Mouse (Mus musculus): ENCODE measurements around the gene Ctsa. TPM values are rescaled to one million over a fixed set of nuclear protein-coding genes. Genes with fewer than 3 reads are reported as not detected.
A peak's percentile ranks its signal among the peaks of the same experiment; 100 is the strongest.

The Ctsa gene
- polyA plus RNA-seq, 1 experiment = 202 TPM

- Histone ChIP-seq H3K4me2 (ENCODE audit: low read depth) (peak within 1 kb of the TSS; percentile 91), H3K79me2 (ENCODE audit: control insufficient read depth, insufficient read depth) (peaks cover 18% of the 10 kb centered on the region), H3K27me3 (ENCODE audit: control insufficient read depth, insufficient read depth, insufficient read length) (no peaks in the 10 kb centered on the region), H3K36me3 (ENCODE audit: control insufficient read depth, insufficient read depth) (peaks cover 11% of the 10 kb centered on the region), H3ac (ENCODE audit: control insufficient read depth, insufficient read length) (peak within 1 kb of the TSS; percentile 64), H3K4me3 (peak within 1 kb of the TSS; percentile 85)
- peak; percentile 78 for TF ChIP-seq POLR2AphosphoS2 (IDR thresholded peaks at IDR 0.05; ENCODE audit: insufficient read length, low read depth)
- no peak for TF ChIP-seq MYOG (IDR thresholded peaks at IDR 0.05; ENCODE audit: control insufficient read depth in 1 of 3, insufficient read depth in 1 of 3, insufficient read length in 2 of 3, low read depth in 2 of 3)
- peak; percentile 68 for TF ChIP-seq POLR2A (IDR thresholded peaks at IDR 0.05; ENCODE audit: insufficient read length, low read depth)
These were observed 27.9 kb upstream of the Ctsa start, which contains the start of the genes Acot8 and Zswim3 for GRCm38 (mm10) chr2:164804533-164805331. Gene Acot8 (minus strand): TSS chr2:164804882. Gene Zswim3 (plus strand): TSS chr2:164805098.

GRCm38 (mm10) chr2:164805332-164805718, 27.3 kb upstream of the Ctsa start:
- peaks cover 18% of the 10 kb centered on the region for H3K79me2 ChIP-seq (ENCODE audit: control insufficient read depth, insufficient read depth)
- H3K36me3 ChIP-seq (ENCODE audit: control insufficient read depth, insufficient read depth) = peaks cover 11% of the 10 kb centered on the region
- H3ac ChIP-seq (ENCODE audit: control insufficient read depth, insufficient read length) = no peak overlapping the region
- peak overlapping the region; percentile 91 for H3K4me2 ChIP-seq (ENCODE audit: low read depth)
- H3K27me3 ChIP-seq (ENCODE audit: control insufficient read depth, insufficient read depth, insufficient read length) = no peaks in the 10 kb centered on the region
- TF ChIP-seq E2F4 (IDR thresholded peaks at IDR 0.05; ENCODE audit: insufficient read depth) (no peak), CEBPB (IDR thresholded peaks at IDR 0.05; ENCODE audit: insufficient read depth, poor library complexity, severe bottlenecking) (no peak), SRF (IDR thresholded peaks at IDR 0.05; ENCODE audit: control insufficient read depth, insufficient read length, low read depth) (no peak), REST (IDR thresholded peaks at IDR 0.05; ENCODE audit: insufficient read depth, insufficient read length) (no peak), MAX (IDR thresholded peaks at IDR 0.05; ENCODE audit: low read depth) (no peak), TCF12 (IDR thresholded peaks at IDR 0.05; ENCODE audit: insufficient read depth, poor library complexity, severe bottlenecking) (no peak)
- peak overlapping the region; percentile 85 for H3K4me3 ChIP-seq

GRCm38 (mm10) chr2:164806614-164807013, 26.1 kb upstream of the Ctsa start:
- no peak overlapping the region for H3ac ChIP-seq (ENCODE audit: control insufficient read depth, insufficient read length)
- no peaks in the 10 kb centered on the region for H3K27me3 ChIP-seq (ENCODE audit: control insufficient read depth, insufficient read depth, insufficient read length)
- no peak overlapping the region for H3K4me2 ChIP-seq (ENCODE audit: low read depth)
- H3K36me3 ChIP-seq (ENCODE audit: control insufficient read depth, insufficient read depth) = peaks cover 5% of the 10 kb centered on the region
- H3K79me2 ChIP-seq (ENCODE audit: control insufficient read depth, insufficient read depth) = peaks cover 18% of the 10 kb centered on the region
- TF ChIP-seq USF1 (IDR thresholded peaks at IDR 0.05; ENCODE audit: low read depth) = no peak
- no peak overlapping the region for H3K4me3 ChIP-seq

DNA sequence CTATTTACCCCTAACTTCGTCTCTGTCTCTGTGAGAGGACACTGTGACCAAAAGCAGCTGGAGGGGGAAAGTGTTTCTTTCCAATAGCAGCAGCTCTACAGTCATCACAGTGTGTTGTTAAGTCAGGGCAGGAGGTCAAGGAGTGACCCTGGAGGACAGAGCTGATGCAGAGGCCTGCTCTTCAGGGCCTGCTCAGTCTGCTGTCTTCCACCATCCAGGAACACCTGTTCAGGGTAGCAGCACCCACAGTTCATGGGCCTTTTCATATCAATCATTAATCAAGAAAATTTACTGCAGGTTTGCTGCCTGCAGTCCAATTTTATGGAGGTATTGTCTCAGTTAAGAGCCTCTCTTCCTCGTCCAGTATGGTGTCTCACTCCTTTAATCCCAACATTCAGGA, 19.1 kb upstream of the Ctsa start:
- Histone ChIP-seq H3K36me3 (ENCODE audit: control insufficient read depth, insufficient read depth) (no peaks in the 10 kb centered on the region), H3K4me3 (no peak overlapping the region), H3ac (ENCODE audit: control insufficient read depth, insufficient read length) (no peak overlapping the region), H3K79me2 (ENCODE audit: control insufficient read depth, insufficient read depth) (no peaks in the 10 kb centered on the region), H3K27me3 (ENCODE audit: control insufficient read depth, insufficient read depth, insufficient read length) (no peaks in the 10 kb centered on the region), H3K4me2 (ENCODE audit: low read depth) (no peak overlapping the region)
- TF ChIP-seq USF1 (IDR thresholded peaks at IDR 0.05; ENCODE audit: low read depth) (no peak), E2F4 (IDR thresholded peaks at IDR 0.05; ENCODE audit: insufficient read depth) (no peak), REST (IDR thresholded peaks at IDR 0.05; ENCODE audit: insufficient read depth, insufficient read length) (no peak), MAX (IDR thresholded peaks at IDR 0.05; ENCODE audit: low read depth) (no peak), MYOD1 (IDR thresholded peaks at IDR 0.05; ENCODE audit: control insufficient read depth in 1 of 3, insufficient read length in 2 of 3, low read depth in 2 of 3) (no peak), POLR2A (IDR thresholded peaks at IDR 0.05; ENCODE audit: insufficient read length, low read depth) (no peak), MYOG (IDR thresholded peaks at IDR 0.05; ENCODE audit: control insufficient read depth in 1 of 3, insufficient read depth in 1 of 3, insufficient read length in 2 of 3, low read depth in 2 of 3) (no peak), POLR2AphosphoS2 (IDR thresholded peaks at IDR 0.05; ENCODE audit: insufficient read length, low read depth) (no peak), CEBPB (IDR thresholded peaks at IDR 0.05; ENCODE audit: insufficient read depth, poor library complexity, severe bottlenecking) (no peak), TCF12 (IDR thresholded peaks at IDR 0.05; ENCODE audit: insufficient read depth, poor library complexity, severe bottlenecking) (no peak), SRF (IDR thresholded peaks at IDR 0.05; ENCODE audit: control insufficient read depth, insufficient read length, low read depth) (no peak), TCF3 (IDR thresholded peaks at IDR 0.05; ENCODE audit: insufficient read length, low read depth) (no peak)

GRCm38 (mm10) chr2:164815348-164815747, 17.3 kb upstream of the Ctsa start:
- Histone ChIP-seq H3ac (ENCODE audit: control insufficient read depth, insufficient read length) (no peak overlapping the region), H3K27me3 (ENCODE audit: control insufficient read depth, insufficient read depth, insufficient read length) (no peaks in the 10 kb centered on the region), H3K36me3 (ENCODE audit: control insufficient read depth, insufficient read depth) (no peaks in the 10 kb centered on the region), H3K79me2 (ENCODE audit: control insufficient read depth, insufficient read depth) (no peaks in the 10 kb centered on the region), H3K4me2 (ENCODE audit: low read depth) (no peak overlapping the region), H3K4me3 (no peak overlapping the region)
- TF ChIP-seq REST (IDR thresholded peaks at IDR 0.05; ENCODE audit: insufficient read depth, insufficient read length) (no peak), MYOG (IDR thresholded peaks at IDR 0.05; ENCODE audit: control insufficient read depth in 1 of 3, insufficient read depth in 1 of 3, insufficient read length in 2 of 3, low read depth in 2 of 3) (no peak), USF1 (IDR thresholded peaks at IDR 0.05; ENCODE audit: low read depth) (no peak), MYOD1 (IDR thresholded peaks at IDR 0.05; ENCODE audit: control insufficient read depth in 1 of 3, insufficient read length in 2 of 3, low read depth in 2 of 3) (no peak)

Data from myocyte (in vitro differentiated cells).